Mouse (Mus musculus) embryonic fibroblast, embryonic 13.5 days (primary cell): ENCODE measurements around the gene Abcb11.

Experiments used
- CTCF ChIP-seq: IDR thresholded peaks from 2 replicates; pipeline ENCODE4 v1.5.1; 2011; ENCODE audit warnings: mild to moderate bottlenecking, control low read depth, low read length, moderate library complexity, borderline replicate concordance; ENCODE audit not compliant: insufficient read depth
- POLR2A ChIP-seq: IDR thresholded peaks from 2 replicates; pipeline ENCODE4 v1.6.1; 2011; ENCODE audit warnings: low read depth, mild to moderate bottlenecking, control low read depth, low read length, moderate library complexity

- TF ChIP-seq CTCF, result no peak
- no peak for TF ChIP-seq POLR2A
These were observed 131.6 kb downstream of the Abcb11 start, which contains the start of gene G6pc2 for GRCm38 (mm10) chr2:69210773-69211172.
